Mouse (Mus musculus): Measurements from ENCODE around the gene Bnipl. TPM values are rescaled to one million over a fixed set of nuclear protein-coding genes. Genes with fewer than 3 reads are reported as not detected.
A peak's percentile ranks its signal among the peaks of the same experiment; 100 is the strongest.

Gene Bnipl
- total RNA-seq, 1 experiment = 6.7 TPM

DNA sequence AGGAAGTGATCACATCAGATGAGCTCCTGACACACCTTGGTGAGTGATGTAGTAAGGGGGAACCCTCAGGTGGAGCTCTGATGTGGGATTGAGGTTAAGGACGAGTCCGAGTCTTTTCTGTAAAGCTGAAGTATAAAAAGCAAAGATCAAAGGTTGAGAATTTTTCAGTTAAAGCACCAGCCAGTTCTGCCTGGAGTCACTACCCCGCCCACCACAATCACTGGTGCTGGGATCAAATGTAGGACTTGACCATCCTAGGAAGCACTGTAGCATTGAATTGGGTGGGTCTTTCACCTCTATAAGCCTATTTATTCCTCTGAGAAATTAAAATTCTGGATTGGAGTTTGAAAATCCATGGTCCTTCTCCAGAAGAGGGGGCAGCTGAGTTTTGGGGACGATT is 40.0 kb upstream of the Bnipl start:
- H3K9me3 ChIP-seq (ENCODE audit: control insufficient read depth, insufficient read depth, low read depth, low read length) = no peaks in the 10 kb centered on the region
- TF ChIP-seq HCFC1 (IDR thresholded peaks at IDR 0.05; ENCODE audit: borderline replicate concordance, insufficient read depth, low read length) = no peak
- no peak for TF ChIP-seq ZNF384 (IDR thresholded peaks at IDR 0.05; ENCODE audit: low read depth, low read length)
- no peak for TF ChIP-seq MAFK (IDR thresholded peaks at IDR 0.05; ENCODE audit: insufficient read depth, low read depth, low read length)
- no peak for TF ChIP-seq CHD2 (IDR thresholded peaks at IDR 0.05; ENCODE audit: low read depth, low read length)
- no peak for TF ChIP-seq ZC3H11A (IDR thresholded peaks at IDR 0.05; ENCODE audit: borderline replicate concordance, low read depth, low read length)
- no peak overlapping the region for H3K4me3 ChIP-seq (ENCODE audit: insufficient read depth in 1 of 2, low read depth in 1 of 2, low read length in 2 of 2, poor library complexity in 1 of 2, severe bottlenecking in 1 of 2)
- 0 out of 2 replicates have a peak overlapping the region, but pooled peaks have one; percentile 76 for H3K27ac ChIP-seq (ENCODE audit: insufficient read depth, low read depth, low read length, poor library complexity, severe bottlenecking)
- in situ Hi-C loops (cut with MboI; ENCODE audit: low sequenced_read_pairs in 2 of 2, unreplicated experiment in 2 of 2) = no loop called here
- H3K4me1 ChIP-seq (ENCODE audit: control insufficient read depth in 2 of 2, insufficient read depth in 2 of 2, low read length in 2 of 2, poor library complexity in 1 of 2) = peaks cover 2 to 38% of the 10 kb centered on the region in 2 experiments; a peak in 2 of 4 replicates
- H3K9ac ChIP-seq (ENCODE audit: insufficient read depth, low read depth, low read length, poor library complexity, severe bottlenecking) = no peak overlapping the region
- no peak for DNase-seq (ENCODE audit: low read depth, low spot score)
- H3K36me3 ChIP-seq (ENCODE audit: control insufficient read depth, insufficient read depth, low read length, poor library complexity, severe bottlenecking) = peaks cover 41% of the 10 kb centered on the region

DNA sequence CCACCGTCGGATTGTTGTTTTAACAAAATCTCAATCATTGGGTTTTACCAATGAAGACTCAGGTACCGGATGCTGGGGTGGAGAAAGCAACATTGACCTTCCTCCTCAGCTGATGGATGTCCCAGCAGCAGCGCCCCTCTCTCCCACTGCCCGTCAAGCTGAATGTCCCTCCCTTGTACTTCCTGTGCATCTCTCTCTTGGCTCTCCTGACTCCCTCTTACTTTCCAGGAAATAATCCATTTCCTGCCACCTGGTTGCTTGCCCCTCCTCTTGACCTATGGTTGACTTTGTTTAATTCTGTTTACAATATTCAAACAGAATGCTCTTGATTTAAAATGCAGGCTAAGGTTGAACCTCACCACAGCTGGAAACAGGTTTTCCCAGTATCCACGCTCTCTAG is 39.2 kb upstream of the Bnipl start:
- H3K27ac ChIP-seq (ENCODE audit: insufficient read depth, low read depth, low read length, poor library complexity, severe bottlenecking) = peak overlapping the region; percentile 76
- H3K4me3 ChIP-seq (ENCODE audit: insufficient read depth in 1 of 2, low read depth in 1 of 2, low read length in 2 of 2, poor library complexity in 1 of 2, severe bottlenecking in 1 of 2) = peak overlapping the region in 1 of 2 experiments; percentile 20; a peak in 2 of 4 replicates
- DNase-seq (ENCODE audit: low read depth, low spot score) = no peak
- peaks cover 34% of the 10 kb centered on the region for H3K36me3 ChIP-seq (ENCODE audit: control insufficient read depth, insufficient read depth, low read length, poor library complexity, severe bottlenecking)
- peaks cover 2 to 33% of the 10 kb centered on the region in 2 experiments; a peak in 2 of 4 replicates for H3K4me1 ChIP-seq (ENCODE audit: control insufficient read depth in 2 of 2, insufficient read depth in 2 of 2, low read length in 2 of 2, poor library complexity in 1 of 2)
- H3K9ac ChIP-seq (ENCODE audit: insufficient read depth, low read depth, low read length, poor library complexity, severe bottlenecking) = peak overlapping the region; percentile 8; the same call in 1 of the 2 replicates
- in situ Hi-C loops (cut with MboI; ENCODE audit: low sequenced_read_pairs in 2 of 2, unreplicated experiment in 2 of 2) = no loop called here
- no peaks in the 10 kb centered on the region for H3K9me3 ChIP-seq (ENCODE audit: control insufficient read depth, insufficient read depth, low read depth, low read length)
- TF ChIP-seq HCFC1 (IDR thresholded peaks at IDR 0.05; ENCODE audit: borderline replicate concordance, insufficient read depth, low read length) = no peak
- no peak for TF ChIP-seq MAFK (IDR thresholded peaks at IDR 0.05; ENCODE audit: insufficient read depth, low read depth, low read length)
- TF ChIP-seq ZNF384 (IDR thresholded peaks at IDR 0.05; ENCODE audit: low read depth, low read length) = no peak
- TF ChIP-seq ZC3H11A (IDR thresholded peaks at IDR 0.05; ENCODE audit: borderline replicate concordance, low read depth, low read length) = no peak
- TF ChIP-seq CHD2 (IDR thresholded peaks at IDR 0.05; ENCODE audit: low read depth, low read length) = no peak

DNA sequence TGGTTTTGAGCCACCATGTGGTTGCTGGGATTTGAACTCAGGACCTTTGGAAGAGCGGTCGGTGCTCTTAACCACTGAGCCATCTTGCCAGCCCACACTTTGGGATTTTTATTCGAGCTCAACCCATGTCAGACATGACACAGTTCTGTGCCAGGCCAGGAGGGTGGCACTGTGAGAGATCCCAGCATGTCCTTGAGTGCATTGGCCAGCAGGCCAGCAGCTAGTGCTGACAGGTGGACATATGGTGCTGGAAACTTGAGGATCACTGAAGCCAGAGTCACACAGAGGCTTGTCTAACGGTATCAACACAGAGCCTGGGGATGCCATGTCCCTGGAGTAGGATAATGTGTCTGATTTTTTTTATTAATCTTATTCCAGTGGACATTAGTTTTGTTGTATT is 38.4 kb upstream of the Bnipl start:
- in situ Hi-C loops (cut with MboI; ENCODE audit: low sequenced_read_pairs in 2 of 2, unreplicated experiment in 2 of 2) = no loop called here
- Histone ChIP-seq H3K27ac (ENCODE audit: insufficient read depth, low read depth, low read length, poor library complexity, severe bottlenecking) (no peak overlapping the region; the same call in 1 of the 2 replicates), H3K9ac (ENCODE audit: insufficient read depth, low read depth, low read length, poor library complexity, severe bottlenecking) (no peak overlapping the region), H3K36me3 (ENCODE audit: control insufficient read depth, insufficient read depth, low read length, poor library complexity, severe bottlenecking) (peaks cover 28% of the 10 kb centered on the region), H3K9me3 (ENCODE audit: control insufficient read depth, insufficient read depth, low read depth, low read length) (no peaks in the 10 kb centered on the region), H3K4me1 (ENCODE audit: control insufficient read depth in 2 of 2, insufficient read depth in 2 of 2, low read length in 2 of 2, poor library complexity in 1 of 2) (peaks cover 2 to 28% of the 10 kb centered on the region in 2 experiments; a peak in 2 of 4 replicates), H3K4me3 (ENCODE audit: insufficient read depth in 1 of 2, low read depth in 1 of 2, low read length in 2 of 2, poor library complexity in 1 of 2, severe bottlenecking in 1 of 2) (no peak overlapping the region; a peak in 1 of 4 replicates)
- DNase-seq (ENCODE audit: low read depth, low spot score) = no peak
- TF ChIP-seq ZNF384 (IDR thresholded peaks at IDR 0.05; ENCODE audit: low read depth, low read length) (no peak), HCFC1 (IDR thresholded peaks at IDR 0.05; ENCODE audit: borderline replicate concordance, insufficient read depth, low read length) (no peak), CHD2 (IDR thresholded peaks at IDR 0.05; ENCODE audit: low read depth, low read length) (no peak), MAFK (IDR thresholded peaks at IDR 0.05; ENCODE audit: insufficient read depth, low read depth, low read length) (no peak), ZC3H11A (IDR thresholded peaks at IDR 0.05; ENCODE audit: borderline replicate concordance, low read depth, low read length) (no peak)

DNA sequence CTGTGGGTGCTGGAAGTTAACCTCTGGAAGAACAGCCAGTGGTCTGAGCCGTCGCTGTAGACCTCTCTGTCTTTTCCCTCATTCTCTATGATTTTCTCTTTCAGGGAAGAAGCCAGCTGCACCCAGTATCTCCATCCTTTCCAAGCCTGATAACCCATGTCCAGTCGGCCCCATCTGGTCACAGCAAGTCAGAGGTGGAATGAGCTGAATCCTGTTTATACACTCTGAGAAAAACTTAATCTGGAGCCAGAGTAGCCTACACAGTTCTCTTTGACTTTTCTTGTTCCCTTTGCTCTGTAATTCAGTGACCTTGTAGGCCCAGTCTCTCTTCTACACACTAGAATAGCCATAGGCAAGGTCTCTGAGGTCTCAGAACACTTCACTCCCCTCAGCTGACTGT is 36.5 kb upstream of the Bnipl start:
- Histone ChIP-seq H3K36me3 (ENCODE audit: control insufficient read depth, insufficient read depth, low read length, poor library complexity, severe bottlenecking) (peaks cover 16% of the 10 kb centered on the region), H3K4me3 (ENCODE audit: insufficient read depth in 1 of 2, low read depth in 1 of 2, low read length in 2 of 2, poor library complexity in 1 of 2, severe bottlenecking in 1 of 2) (no peak overlapping the region), H3K4me1 (ENCODE audit: control insufficient read depth in 2 of 2, insufficient read depth in 2 of 2, low read length in 2 of 2, poor library complexity in 1 of 2) (peaks cover 3 to 23% of the 10 kb centered on the region in 2 experiments; a peak in 3 of 4 replicates), H3K27ac (ENCODE audit: insufficient read depth, low read depth, low read length, poor library complexity, severe bottlenecking) (no peak overlapping the region), H3K9me3 (ENCODE audit: control insufficient read depth, insufficient read depth, low read depth, low read length) (no peaks in the 10 kb centered on the region), H3K9ac (ENCODE audit: insufficient read depth, low read depth, low read length, poor library complexity, severe bottlenecking) (no peak overlapping the region; the same call in 1 of the 2 replicates)
- in situ Hi-C loops (cut with MboI; ENCODE audit: low sequenced_read_pairs in 2 of 2, unreplicated experiment in 2 of 2) = no loop called here
- no peak for DNase-seq (ENCODE audit: low read depth, low spot score)
- no peak for TF ChIP-seq ZNF384 (IDR thresholded peaks at IDR 0.05; ENCODE audit: low read depth, low read length)
- TF ChIP-seq MAFK (IDR thresholded peaks at IDR 0.05; ENCODE audit: insufficient read depth, low read depth, low read length) = no peak
- no peak for TF ChIP-seq ZC3H11A (IDR thresholded peaks at IDR 0.05; ENCODE audit: borderline replicate concordance, low read depth, low read length)
- TF ChIP-seq CHD2 (IDR thresholded peaks at IDR 0.05; ENCODE audit: low read depth, low read length) = no peak
- TF ChIP-seq HCFC1 (IDR thresholded peaks at IDR 0.05; ENCODE audit: borderline replicate concordance, insufficient read depth, low read length) = no peak

All from ES-E14 (cell line).